Mouse (Mus musculus) liver, postnatal 0 days (tissue): ENCODE results near the gene Ehd1.

Experiments
- CTCF ChIP-seq: sonication (generic); IDR thresholded peaks from 2 replicates; pipeline ENCODE4 v1.5.1; 2016; ENCODE audit warnings: antibody characterized with exemption, low read depth
- EP300 ChIP-seq: IDR thresholded peaks from 2 replicates; pipeline ENCODE4 v1.6.1; 2016; ENCODE audit warnings: antibody characterized with exemption, low read depth, mild to moderate bottlenecking

DNA sequence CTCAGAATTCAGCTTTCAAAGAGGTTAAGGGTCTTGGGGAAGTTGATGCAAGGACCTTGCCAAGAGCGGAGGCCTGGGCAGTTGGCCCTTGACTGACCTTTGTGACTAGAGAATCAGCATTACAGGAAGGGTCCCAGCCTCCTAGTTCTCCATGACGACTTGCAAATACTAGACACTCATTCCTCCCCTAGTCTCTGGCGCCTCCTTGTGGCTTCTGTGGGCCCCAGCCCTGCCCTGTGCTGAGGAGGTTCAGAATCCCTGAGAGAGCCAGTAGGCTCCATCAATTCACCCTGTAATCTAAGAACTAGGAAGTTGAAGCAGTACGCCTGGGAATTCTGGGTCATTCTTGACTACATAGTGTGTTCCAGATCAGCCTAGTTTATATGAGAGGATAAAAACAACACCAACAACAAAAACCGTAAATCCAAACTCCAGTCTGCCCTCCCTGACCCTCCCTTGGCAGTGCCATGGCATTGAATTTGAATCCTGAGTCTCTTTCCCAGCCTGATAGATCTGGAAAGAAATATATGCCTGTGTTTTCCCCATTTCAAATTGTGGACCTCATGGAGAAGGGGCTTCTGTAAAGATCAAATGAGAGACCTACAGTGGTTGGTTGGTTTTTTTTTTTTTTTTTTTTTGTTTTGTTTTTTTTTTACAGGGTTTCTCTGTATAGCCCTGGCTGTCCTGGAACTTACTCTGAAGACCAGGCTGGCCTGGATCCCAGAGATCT is 28.4 kb downstream of the Ehd1 start:
- TF ChIP-seq CTCF (peak; percentile 99), EP300 (no peak)
